Mouse (Mus musculus): ENCODE data around the gene Trpm1.

Gene Trpm1

DNA sequence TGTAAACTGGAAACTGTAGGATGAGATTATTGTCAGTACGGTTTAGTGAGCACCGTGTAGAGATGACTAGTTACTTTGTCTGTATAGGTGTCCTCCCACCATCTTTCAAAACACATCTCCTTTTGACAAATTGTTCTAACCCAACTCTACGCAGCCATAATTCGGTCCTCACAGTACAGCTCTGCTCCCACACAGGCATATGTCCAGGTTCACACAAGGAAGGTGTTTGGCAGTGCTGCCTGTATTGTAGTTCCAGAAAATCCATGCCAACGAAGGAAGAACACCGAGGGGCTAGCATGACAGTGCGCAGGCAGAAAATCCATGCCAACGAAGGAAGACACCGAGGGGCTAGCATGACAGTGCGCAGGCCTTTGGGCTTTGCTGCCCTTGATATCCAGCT, 138.1 kb downstream of the Trpm1 start:
- DNase-seq = no peak

GRCm38 (mm10) chr7:64296286-64297010, 142.8 kb downstream of the Trpm1 start:
- DNase-seq = no peak

- DNase-seq = no peak
Measured at GRCm38 (mm10) chr7:64310241-64310640, 156.6 kb downstream of the Trpm1 start.

DNA sequence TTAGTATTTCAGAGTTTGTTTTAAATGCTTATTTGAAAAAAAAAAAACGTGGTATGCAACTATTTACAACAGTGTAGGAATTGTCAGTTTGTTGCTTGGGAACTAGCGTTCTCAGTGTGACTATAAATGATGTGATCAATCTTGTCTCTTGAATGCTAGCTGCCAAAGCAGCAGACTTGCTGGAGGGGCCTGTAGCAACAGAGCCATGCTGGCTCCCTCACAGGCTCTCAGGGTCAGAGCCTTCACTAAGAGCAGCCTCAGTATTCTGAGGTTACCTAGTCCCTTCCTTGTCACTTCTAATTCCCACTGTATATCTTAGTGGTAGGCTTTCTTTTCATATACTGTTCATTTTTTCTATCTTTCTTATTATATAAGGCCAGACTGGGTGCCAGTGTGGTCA, 157.1 kb downstream of the Trpm1 start:
- no peak for DNase-seq

DNA sequence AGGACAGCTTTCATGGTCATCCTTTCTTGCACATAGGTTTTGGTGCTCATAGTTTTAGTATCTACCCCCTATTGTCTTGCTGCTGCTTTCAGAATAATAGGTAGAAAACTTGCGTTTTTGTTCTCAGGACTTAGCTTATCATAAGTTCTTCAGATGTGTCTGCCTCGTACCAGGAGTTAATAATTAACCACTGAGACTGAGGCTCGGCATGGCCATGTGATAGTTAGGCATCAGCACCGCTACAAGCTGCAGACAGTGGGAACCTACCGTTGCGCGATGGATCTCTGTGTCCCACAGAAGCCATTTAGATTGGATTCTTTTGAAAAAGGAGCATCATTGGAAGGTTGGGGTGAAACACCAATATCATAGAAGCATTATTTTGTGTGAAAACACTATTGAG, 159.2 kb downstream of the Trpm1 start:
- no peak for DNase-seq

Measured in cerebellum, adult 8-10 months (tissue).